Mouse (Mus musculus): Measurements from ENCODE around the gene 7530416G11Rik. TPM values are rescaled to one million over a fixed set of nuclear protein-coding genes. Genes with fewer than 3 reads are reported as not detected.

The 7530416G11Rik gene
- total and polyA plus RNA-seq, 2 experiments from 2014 or later, result not detected

GRCm38 (mm10) chr15:85457838-85458237 is 45.2 kb downstream of the 7530416G11Rik start:
- 9% methylated on average over 8 of the region's 8 CpGs for WGBS
- H3K9ac ChIP-seq, result no peak overlapping the region
- peaks cover 55% of the 10 kb centered on the region for H3K4me1 ChIP-seq (ENCODE audit: insufficient read depth)
- H3K4me3 ChIP-seq (ENCODE audit: low read depth, low read length), result no peak overlapping the region
- no peaks in the 10 kb centered on the region for H3K9me3 ChIP-seq (ENCODE audit: low read length)
- H3K4me2 ChIP-seq (ENCODE audit: low read depth), result no peak overlapping the region
- TF ChIP-seq CTCF (IDR thresholded peaks at IDR 0.05; ENCODE audit: low read depth), result no peak
- ATAC-seq, result no peak
- peak overlapping the region; percentile 70 for H3K27ac ChIP-seq (ENCODE audit: low read depth, low read length)
- no peaks in the 10 kb centered on the region for H3K27me3 ChIP-seq (ENCODE audit: insufficient read depth, low read length)
- no peaks in the 10 kb centered on the region for H3K36me3 ChIP-seq (ENCODE audit: insufficient read depth)
- peak; percentile 57 for DNase-seq

- Histone ChIP-seq H3K9me3 (ENCODE audit: low read length) (no peaks in the 10 kb centered on the region), H3K4me3 (ENCODE audit: low read depth, low read length) (no peak overlapping the region), H3K4me1 (ENCODE audit: insufficient read depth) (peaks cover 46% of the 10 kb centered on the region), H3K4me2 (ENCODE audit: low read depth) (no peak overlapping the region), H3K36me3 (ENCODE audit: insufficient read depth) (no peaks in the 10 kb centered on the region), H3K27me3 (ENCODE audit: insufficient read depth, low read length) (no peaks in the 10 kb centered on the region), H3K27ac (ENCODE audit: low read depth, low read length) (peak overlapping the region; percentile 70; the same call in 1 of the 2 replicates), H3K9ac (no peak overlapping the region)
- no peak for TF ChIP-seq CTCF (IDR thresholded peaks at IDR 0.05; ENCODE audit: low read depth)
- DNase-seq (peak; percentile 54), ATAC-seq (no peak)
- 22% methylated on average over 8 of the region's 8 CpGs for WGBS
Measured at GRCm38 (mm10) chr15:85456891-85457290, 46.1 kb downstream of the 7530416G11Rik start.

- Histone ChIP-seq H3K27me3 (ENCODE audit: insufficient read depth, low read length) (no peaks in the 10 kb centered on the region), H3K4me3 (ENCODE audit: low read depth, low read length) (no peak overlapping the region), H3K27ac (ENCODE audit: low read depth, low read length) (no peak overlapping the region), H3K9ac (no peak overlapping the region), H3K4me1 (ENCODE audit: insufficient read depth) (no peaks in the 10 kb centered on the region), H3K9me3 (ENCODE audit: low read length) (no peaks in the 10 kb centered on the region), H3K4me2 (ENCODE audit: low read depth) (no peak overlapping the region), H3K36me3 (ENCODE audit: insufficient read depth) (peaks cover 15% of the 10 kb centered on the region)
- DNase-seq (no peak), ATAC-seq (no peak)
- WGBS, result 77% methylated on average over 3 of the region's 3 CpGs
- TF ChIP-seq CTCF (IDR thresholded peaks at IDR 0.05; ENCODE audit: low read depth), result no peak
Measured at GRCm38 (mm10) chr15:85446652-85447051, 56.4 kb downstream of the 7530416G11Rik start.

Other genes with a start within 250 kb of the 7530416G11Rik start
- gene Atxn10, start 167.0 kb downstream of the 7530416G11Rik start, total RNA-seq (2014; rRNA removed), result 294 and 311 TPM in 2 replicates
- 498 and 536 TPM in 2 replicates for gene Atxn10, start 167.0 kb downstream of the 7530416G11Rik start, polyA plus RNA-seq (2015; fragmentation: Nextera tagmentation; extraction: Ambion mirVana)
- gene Wnt7b, start 79.2 kb upstream of the 7530416G11Rik start, total RNA-seq (2014; rRNA removed), result 59.3 and 67.3 TPM in 2 replicates
- 54.0 and 68.4 TPM in 2 replicates for gene Wnt7b, start 79.2 kb upstream of the 7530416G11Rik start, polyA plus RNA-seq (2015; fragmentation: Nextera tagmentation; extraction: Ambion mirVana)
- gene Ppara, start 231.8 kb upstream of the 7530416G11Rik start, total RNA-seq (2014; rRNA removed), result 0.92 and 1.7 TPM in 2 replicates
- 1.9 and 2.0 TPM in 2 replicates for gene Ppara, start 231.8 kb upstream of the 7530416G11Rik start, polyA plus RNA-seq (2015; fragmentation: Nextera tagmentation; extraction: Ambion mirVana)

All from forebrain, postnatal 0 days (tissue).